Mouse (Mus musculus) hindbrain, embryonic 16.5 days (tissue): ENCODE data around the gene Spx. TPM values are rescaled to one million over a fixed set of nuclear protein-coding genes. Genes with fewer than 3 reads are reported as not detected.

Source experiments
- ATAC-seq: fragments of 200-750 bp; cut with Nextera tagmentation; 2 replicates; pipeline ENCODE4 v1.8.0; 2017; ENCODE audit warnings: moderate TSS enrichment, moderate library complexity
- H3K27ac ChIP-seq: fragments of 300-500 bp; sonication (generic); 2 replicates; pipeline ENCODE4 v1.5.1; 2014; ENCODE audit warnings: low read depth, mild to moderate bottlenecking, control low read depth, low read length, moderate library complexity
- H3K27me3 ChIP-seq: fragments of 300-500 bp; sonication (generic); replicated peaks from 2 replicates; pipeline ENCODE4 v1.6.1; 2014; ENCODE audit warnings: low read length; ENCODE audit not compliant: control insufficient read depth, insufficient read depth
- H3K36me3 ChIP-seq: fragments of 300-500 bp; sonication (generic); 2 replicates; pipeline ENCODE4 v1.6.1; 2014; ENCODE audit warnings: mild to moderate bottlenecking, low read length, moderate library complexity, mixed read lengths; ENCODE audit not compliant: control insufficient read depth, insufficient read depth
- H3K4me1 ChIP-seq: fragments of 300-500 bp; sonication (generic); 2 replicates; pipeline ENCODE4 v1.6.1; 2014; ENCODE audit warnings: low read depth, low read length; ENCODE audit not compliant: control insufficient read depth, insufficient read depth
- H3K4me2 ChIP-seq: fragments of 300-500 bp; sonication (generic); 2 replicates; pipeline ENCODE4 v1.6.1; 2014; ENCODE audit warnings: mild to moderate bottlenecking, low read length, control low read depth, moderate library complexity
- H3K4me3 ChIP-seq: fragments of 300-500 bp; sonication (generic); 2 replicates; pipeline ENCODE4 v1.5.1; 2014; ENCODE audit warnings: mild to moderate bottlenecking, low read length, control low read depth, moderate library complexity
- H3K9ac ChIP-seq: fragments of 300-500 bp; sonication (generic); 2 replicates; pipeline ENCODE4 v1.6.1; 2014; ENCODE audit warnings: low read depth, mild to moderate bottlenecking, control low read depth, low read length, moderate library complexity
- H3K9me3 ChIP-seq: fragments of 300-500 bp; sonication (generic); 2 replicates; pipeline ENCODE4 v1.6.1; 2014; ENCODE audit warnings: mild to moderate bottlenecking, low read length, moderate library complexity; ENCODE audit not compliant: control insufficient read depth
- WGBS: fragments of 180-500 bp; shearing (Covaris S2); extraction: QIAGEN DNeasy Blood & Tissue Kit; methylation state at CpG from one replicate; pipeline ENCODE4 v1.1.7; 2014; 5-methylcytosine and 5-hydroxymethylcytosine counted together
- polyA plus RNA-seq: library from polyadenylated mRNA; unstranded; fragments of >200 nt; fragmentation: Nextera tagmentation; extraction: Ambion mirVana; gene quantifications from 2 replicates; pipeline ENCODE4 v1.2.1, GENCODE M21; 2015

The Spx gene
- polyA plus RNA-seq, 1 experiment from 2014 or later: 2.4 TPM

- no peaks in the 10 kb centered on the region for H3K27me3 ChIP-seq
- H3K4me1 ChIP-seq: peaks cover 17% of the 10 kb centered on the region
- no peak for ATAC-seq
- no peaks in the 10 kb centered on the region for H3K36me3 ChIP-seq
- 91% methylated on average over 9 of the region's 9 CpGs for WGBS
- no peak overlapping the region for H3K4me3 ChIP-seq
- H3K27ac ChIP-seq: no peak overlapping the region
- no peak overlapping the region for H3K4me2 ChIP-seq
- H3K9ac ChIP-seq: no peak overlapping the region
- H3K9me3 ChIP-seq: no peaks in the 10 kb centered on the region
Observed at GRCm38 (mm10) chr6:142384521-142384920, 28.7 kb upstream of the Spx start.

- 7% methylated on average over 28 of the region's 31 CpGs for WGBS
- 0 out of 2 replicates have a peak overlapping the region, but pooled peaks have one; percentile 36 for H3K27ac ChIP-seq
- peak overlapping the region; percentile 88 for H3K4me2 ChIP-seq
- H3K9me3 ChIP-seq: no peaks in the 10 kb centered on the region
- peak; percentile 90 for ATAC-seq
- peak overlapping the region; percentile 75 for H3K9ac ChIP-seq
- H3K36me3 ChIP-seq: no peaks in the 10 kb centered on the region
- H3K4me3 ChIP-seq: peak overlapping the region; percentile 91
- no peaks in the 10 kb centered on the region for H3K27me3 ChIP-seq
- peaks cover 17% of the 10 kb centered on the region for H3K4me1 ChIP-seq
Observed at GRCm38 (mm10) chr6:142386285-142387010, 26.8 kb upstream of the Spx start.

- Histone ChIP-seq H3K4me1 (peaks cover 17% of the 10 kb centered on the region), H3K9ac (peak within 1 kb of the TSS; percentile 87), H3K9me3 (no peaks in the 10 kb centered on the region), H3K27me3 (no peaks in the 10 kb centered on the region), H3K4me2 (peak within 1 kb of the TSS; percentile 90), H3K27ac (peak within 1 kb of the TSS; percentile 51; the same call in 1 of the 2 replicates), H3K4me3 (peak within 1 kb of the TSS; percentile 91), H3K36me3 (no peaks in the 10 kb centered on the region)
- WGBS: under 1% methylated on average over 78 of the region's 87 CpGs
- ATAC-seq: peak; percentile 100
Observed at GRCm38 (mm10) chr6:142387011-142387754, 26.1 kb upstream of the Spx start, which contains the start of the genes Recql and Golt1b. Recql (minus strand) TSS chr6:142387087. Golt1b (plus strand) TSS chr6:142387221.

GRCm38 (mm10) chr6:142387755-142388271 is 25.4 kb upstream of the Spx start:
- no peak for ATAC-seq
- Histone ChIP-seq H3K4me1 (peaks cover 17% of the 10 kb centered on the region), H3K27ac (no peak overlapping the region), H3K36me3 (no peaks in the 10 kb centered on the region), H3K4me3 (peak overlapping the region; percentile 91), H3K9me3 (no peaks in the 10 kb centered on the region), H3K4me2 (peak overlapping the region; percentile 90), H3K27me3 (no peaks in the 10 kb centered on the region), H3K9ac (peak overlapping the region; percentile 87)
- whole genome bisulfite sequencing: 24% methylated on average over 8 of the region's 8 CpGs

GRCm38 (mm10) chr6:142389101-142389500 is 24.1 kb upstream of the Spx start:
- no peak for ATAC-seq
- H3K27me3 ChIP-seq: no peaks in the 10 kb centered on the region
- H3K4me2 ChIP-seq: no peak overlapping the region

GRCm38 (mm10) chr6:142392312-142392711 is 20.9 kb upstream of the Spx start:
- no peak for ATAC-seq
- H3K27ac ChIP-seq: no peak overlapping the region
- H3K4me2 ChIP-seq: no peak overlapping the region
- H3K9me3 ChIP-seq: no peaks in the 10 kb centered on the region
- H3K4me1 ChIP-seq: peaks cover 12% of the 10 kb centered on the region
- H3K36me3 ChIP-seq: peaks cover 6% of the 10 kb centered on the region
- H3K27me3 ChIP-seq: no peaks in the 10 kb centered on the region
- no peak overlapping the region for H3K9ac ChIP-seq
- 93% methylated on average over 5 of the region's 5 CpGs for WGBS
- no peak overlapping the region for H3K4me3 ChIP-seq

More at GRCm38 (mm10) chr6:142389101-142389500, 24.1 kb upstream of the Spx start:
- Histone ChIP-seq H3K4me3 (no peak overlapping the region), H3K36me3 (no peaks in the 10 kb centered on the region), H3K4me1 (peaks cover 17% of the 10 kb centered on the region), H3K9me3 (no peaks in the 10 kb centered on the region), H3K9ac (no peak overlapping the region), H3K27ac (no peak overlapping the region)
- 92% methylated on average over 2 of the region's 2 CpGs for WGBS

GRCm38 (mm10) chr6:142394669-142395068 is 18.6 kb upstream of the Spx start:
- no peak for ATAC-seq
- WGBS: 81% methylated on average over 5 of the region's 5 CpGs
- peaks cover 6% of the 10 kb centered on the region for H3K36me3 ChIP-seq

GRCm38 (mm10) chr6:142395756-142396155 is 17.5 kb upstream of the Spx start:
- Histone ChIP-seq H3K4me3 (no peak overlapping the region), H3K27ac (no peak overlapping the region), H3K4me2 (no peak overlapping the region), H3K27me3 (no peaks in the 10 kb centered on the region), H3K9ac (no peak overlapping the region), H3K4me1 (no peaks in the 10 kb centered on the region), H3K9me3 (no peaks in the 10 kb centered on the region), H3K36me3 (peaks cover 6% of the 10 kb centered on the region)
- no peak for ATAC-seq
- 92% methylated on average over 6 of the region's 6 CpGs for WGBS

More at GRCm38 (mm10) chr6:142394669-142395068, 18.6 kb upstream of the Spx start:
- Histone ChIP-seq H3K9me3 (no peaks in the 10 kb centered on the region), H3K4me2 (no peak overlapping the region), H3K4me1 (no peaks in the 10 kb centered on the region), H3K9ac (no peak overlapping the region), H3K27me3 (no peaks in the 10 kb centered on the region), H3K4me3 (no peak overlapping the region), H3K27ac (no peak overlapping the region)

- no peak overlapping the region for H3K27ac ChIP-seq
- H3K9ac ChIP-seq: no peak overlapping the region
- H3K4me2 ChIP-seq: no peak overlapping the region
- WGBS: 25% methylated on average over 1 of the region's 1 CpGs
- no peak overlapping the region for H3K4me3 ChIP-seq
- peak; percentile 72 for ATAC-seq
- peaks cover 5% of the 10 kb centered on the region for H3K4me1 ChIP-seq
- no peaks in the 10 kb centered on the region for H3K9me3 ChIP-seq
- peaks cover 11% of the 10 kb centered on the region for H3K27me3 ChIP-seq
- no peaks in the 10 kb centered on the region for H3K36me3 ChIP-seq
Observed at GRCm38 (mm10) chr6:142411140-142411539, 2.1 kb upstream of the Spx start.
